Mouse (Mus musculus): Measurements from ENCODE around the gene Ptprc. TPM values are rescaled to one million over a fixed set of nuclear protein-coding genes. Genes with fewer than 3 reads are reported as not detected.

Gene Ptprc
- polyA plus RNA-seq, 1 experiment = 0.61 TPM

GRCm38 (mm10) chr1:138022918-138023295 is 152.6 kb downstream of the Ptprc start:
- H3K36me3 ChIP-seq (ENCODE audit: control insufficient read depth, insufficient read depth, low read length) = no peaks in the 10 kb centered on the region
- H3K27me3 ChIP-seq (ENCODE audit: control insufficient read depth, insufficient read depth, low read length) = no peaks in the 10 kb centered on the region
- no peaks in the 10 kb centered on the region for H3K4me1 ChIP-seq (ENCODE audit: control insufficient read depth, insufficient read depth, low read length)
- H3K27ac ChIP-seq (ENCODE audit: control insufficient read depth, insufficient read depth, low read depth, low read length) = no peak overlapping the region
- no peak overlapping the region for H3K4me3 ChIP-seq (ENCODE audit: control insufficient read depth, low read depth, low read length)
- TF ChIP-seq POLR2A (IDR thresholded peaks at IDR 0.05; ENCODE audit: control insufficient read depth, low read depth, low read length) = no peak
- no peak for TF ChIP-seq CTCF (IDR thresholded peaks at IDR 0.05; ENCODE audit: control insufficient read depth, insufficient read depth, insufficient replicate concordance, low read depth, low read length)

DNA sequence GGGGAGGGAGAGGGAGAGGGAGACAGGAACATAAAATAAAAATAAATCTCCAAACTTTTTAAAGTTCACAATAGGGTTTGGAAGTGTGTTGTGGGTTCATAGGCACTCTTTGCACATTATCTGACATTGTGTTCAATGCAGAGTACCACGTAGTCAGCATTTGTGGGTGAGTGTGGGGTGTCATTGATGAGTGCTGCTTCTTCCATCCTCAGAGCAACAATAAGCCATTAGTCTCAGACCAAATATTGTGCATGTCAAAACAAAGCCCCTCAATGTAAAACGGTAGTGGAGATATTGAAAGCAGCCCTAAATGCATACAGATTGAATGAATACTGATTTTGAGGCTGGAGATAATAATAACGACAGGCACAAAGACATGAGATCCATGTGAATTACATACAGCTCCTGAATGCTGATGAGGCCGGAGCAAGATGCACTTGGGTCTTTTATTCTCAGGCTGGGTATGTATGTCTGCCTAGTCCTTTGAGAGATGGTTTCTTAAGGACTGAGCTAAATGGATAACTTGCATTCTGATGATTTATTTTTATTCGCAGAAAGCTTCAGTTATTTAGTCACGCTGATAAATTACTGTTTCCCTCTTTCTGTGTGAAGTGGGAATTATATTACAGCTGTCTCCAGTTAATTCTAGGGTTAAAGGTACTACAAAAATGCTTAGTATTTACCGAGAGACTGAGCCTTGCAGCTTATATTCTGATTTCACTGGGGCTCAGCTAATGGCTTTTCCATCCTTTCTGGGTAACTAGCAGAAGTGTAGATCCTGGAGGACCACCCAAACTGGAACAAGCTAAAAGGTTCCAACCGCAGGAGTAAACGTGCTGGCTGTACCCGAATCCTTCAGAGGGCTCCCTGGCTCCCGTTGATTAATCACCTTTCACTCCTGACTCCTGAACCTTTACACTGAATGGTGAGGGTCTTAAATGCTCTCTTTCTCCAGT is 153.3 kb downstream of the Ptprc start:
- no peak overlapping the region for H3K27ac ChIP-seq (ENCODE audit: control insufficient read depth, insufficient read depth, low read depth, low read length)
- H3K36me3 ChIP-seq (ENCODE audit: control insufficient read depth, insufficient read depth, low read length) = no peaks in the 10 kb centered on the region
- no peaks in the 10 kb centered on the region for H3K27me3 ChIP-seq (ENCODE audit: control insufficient read depth, insufficient read depth, low read length)
- H3K4me3 ChIP-seq (ENCODE audit: control insufficient read depth, low read depth, low read length) = no peak overlapping the region
- no peaks in the 10 kb centered on the region for H3K4me1 ChIP-seq (ENCODE audit: control insufficient read depth, insufficient read depth, low read length)
- TF ChIP-seq CTCF (IDR thresholded peaks at IDR 0.05; ENCODE audit: control insufficient read depth, insufficient read depth, insufficient replicate concordance, low read depth, low read length) (no peak), POLR2A (IDR thresholded peaks at IDR 0.05; ENCODE audit: control insufficient read depth, low read depth, low read length) (no peak)

Other genes with a start within 250 kb of the Ptprc start
- 0.23 TPM in 1 of 2 replicates, not detected in the other for gene Atp6v1g3, start 98.0 kb upstream of the Ptprc start, polyA plus RNA-seq (2012; rRNA removed)

Measured in testis, adult 2 months (tissue).